Mouse (Mus musculus): ENCODE measurements around the gene Coro2a. TPM values are rescaled to one million over a fixed set of nuclear protein-coding genes. Genes with fewer than 3 reads are reported as not detected.
"Not testable (repeated sequence)": the region's sequence is repeated elsewhere in the genome, so short reads cannot be mapped to it uniquely, and the experiment has no call there.

Coro2a gene
- polyA plus RNA-seq, 1 experiment from 2014 or later = 10.8 TPM

DNA sequence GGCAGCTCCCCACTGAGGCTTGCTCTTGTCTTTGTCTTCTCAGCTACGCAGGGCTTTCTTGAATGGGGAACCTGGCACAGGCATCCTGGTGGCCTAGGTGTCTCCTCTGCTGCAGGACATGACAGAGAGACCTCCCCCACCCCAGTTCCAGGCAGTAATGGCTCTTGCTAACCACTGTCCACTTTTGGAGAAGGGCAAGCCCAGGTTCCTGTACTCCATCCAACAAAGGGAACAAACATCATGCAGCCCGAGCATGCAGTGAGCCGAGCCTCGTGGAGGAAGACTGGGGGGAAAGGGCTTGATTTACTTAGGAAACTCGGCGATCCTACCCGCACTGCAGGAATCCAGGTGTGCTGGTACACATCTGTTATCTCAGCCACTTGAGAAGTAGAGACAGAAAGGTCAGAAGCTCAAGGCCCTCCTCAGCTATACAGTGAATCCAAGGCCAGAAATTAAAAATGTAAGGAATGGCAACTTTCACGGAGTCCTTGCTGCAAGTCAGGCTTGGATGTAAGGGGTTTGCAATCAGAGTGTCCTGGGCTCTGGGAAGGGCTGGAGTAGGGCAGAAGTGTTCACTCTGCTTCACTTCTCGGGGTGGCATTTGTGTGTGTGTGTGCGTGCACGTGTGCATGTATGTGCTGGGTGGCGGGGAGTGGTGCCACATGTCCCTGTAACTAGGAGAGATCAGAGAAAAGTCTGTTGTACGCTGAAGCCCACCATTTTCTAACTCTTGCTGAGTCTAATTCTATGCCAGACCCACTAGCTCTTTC, 16.8 kb downstream of the Coro2a start:
- Histone ChIP-seq H3K27me3 (ENCODE audit: control insufficient read depth, insufficient read depth, low read length) (no peaks in the 10 kb centered on the region), H3K27ac (ENCODE audit: low read length) (no peak overlapping the region), H3K9me3 (ENCODE audit: control insufficient read depth, low read depth, low read length) (no peaks in the 10 kb centered on the region), H3K4me1 (ENCODE audit: control insufficient read depth, insufficient read depth, low read length) (no peaks in the 10 kb centered on the region), H3K36me3 (ENCODE audit: control insufficient read depth, insufficient read depth, low read length) (no peaks in the 10 kb centered on the region), H3K4me3 (ENCODE audit: low read depth, low read length) (no peak overlapping the region), H3K9ac (replicated peaks; ENCODE audit: low read depth, low read length) (no peak overlapping the region), H3K4me2 (replicated peaks; ENCODE audit: low read depth, low read length) (no peak overlapping the region)
- no peak for ATAC-seq (ENCODE audit: insufficient number of reproducible peaks, insufficient read depth, low FRiP score, low read depth)
- 70% methylated on average over 13 of the region's 13 CpGs for WGBS

DNA sequence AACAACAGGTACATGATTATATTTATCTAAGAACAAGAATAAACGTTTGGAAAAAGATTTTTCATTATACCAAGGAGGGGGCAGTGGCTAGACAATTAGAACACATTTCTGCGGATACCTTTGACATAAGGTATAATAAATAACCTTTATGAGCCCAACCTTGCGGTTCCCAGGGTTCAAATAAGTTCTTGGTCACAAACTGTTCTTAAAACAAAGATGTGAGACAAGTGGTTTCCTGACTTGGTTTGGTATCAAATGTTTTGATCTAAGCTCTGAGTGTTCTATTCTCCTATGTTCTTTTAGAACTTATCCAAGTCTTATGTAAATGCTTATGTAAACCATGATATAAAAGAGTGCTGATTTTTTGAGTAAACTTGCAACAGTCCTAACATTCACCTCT, 17.5 kb downstream of the Coro2a start:
- not testable (repeated sequence) for H3K4me2 ChIP-seq (replicated peaks; ENCODE audit: low read depth, low read length); H3K4me3 ChIP-seq (ENCODE audit: low read depth, low read length); H3K9me3 ChIP-seq (ENCODE audit: control insufficient read depth, low read depth, low read length); H3K27ac ChIP-seq (ENCODE audit: low read length); ATAC-seq (ENCODE audit: insufficient number of reproducible peaks, insufficient read depth, low FRiP score, low read depth); H3K4me1 ChIP-seq (ENCODE audit: control insufficient read depth, insufficient read depth, low read length); H3K9ac ChIP-seq (replicated peaks; ENCODE audit: low read depth, low read length); H3K27me3 ChIP-seq (ENCODE audit: control insufficient read depth, insufficient read depth, low read length); H3K36me3 ChIP-seq (ENCODE audit: control insufficient read depth, insufficient read depth, low read length)
- WGBS = 34% methylated on average over 3 of the region's 3 CpGs

DNA sequence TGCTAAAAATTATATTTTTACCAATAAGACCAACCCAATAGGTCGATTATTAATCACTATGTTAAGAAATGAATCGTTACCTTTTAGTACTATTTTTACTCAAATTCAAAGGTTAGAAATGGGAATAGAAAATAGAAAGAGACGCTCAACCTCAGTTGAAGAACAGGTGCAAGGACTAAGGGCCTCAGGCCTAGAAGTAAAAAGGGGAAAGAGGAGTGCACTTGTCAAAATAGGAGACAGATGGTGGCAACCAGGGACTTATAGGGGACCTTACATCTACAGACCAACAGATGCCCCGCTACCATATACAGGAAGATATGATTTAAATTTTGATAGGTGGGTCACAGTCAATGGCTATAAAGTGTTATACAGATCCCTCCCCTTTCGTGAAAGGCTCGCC, 17.9 kb downstream of the Coro2a start:
- H3K27ac ChIP-seq (ENCODE audit: low read length); H3K27me3 ChIP-seq (ENCODE audit: control insufficient read depth, insufficient read depth, low read length); H3K4me3 ChIP-seq (ENCODE audit: low read depth, low read length); H3K9me3 ChIP-seq (ENCODE audit: control insufficient read depth, low read depth, low read length); ATAC-seq (ENCODE audit: insufficient number of reproducible peaks, insufficient read depth, low FRiP score, low read depth); H3K36me3 ChIP-seq (ENCODE audit: control insufficient read depth, insufficient read depth, low read length); H3K4me1 ChIP-seq (ENCODE audit: control insufficient read depth, insufficient read depth, low read length); H3K9ac ChIP-seq (replicated peaks; ENCODE audit: low read depth, low read length); H3K4me2 ChIP-seq (replicated peaks; ENCODE audit: low read depth, low read length): not testable (repeated sequence)
- 73% methylated on average over 2 of the region's 6 CpGs for WGBS

DNA sequence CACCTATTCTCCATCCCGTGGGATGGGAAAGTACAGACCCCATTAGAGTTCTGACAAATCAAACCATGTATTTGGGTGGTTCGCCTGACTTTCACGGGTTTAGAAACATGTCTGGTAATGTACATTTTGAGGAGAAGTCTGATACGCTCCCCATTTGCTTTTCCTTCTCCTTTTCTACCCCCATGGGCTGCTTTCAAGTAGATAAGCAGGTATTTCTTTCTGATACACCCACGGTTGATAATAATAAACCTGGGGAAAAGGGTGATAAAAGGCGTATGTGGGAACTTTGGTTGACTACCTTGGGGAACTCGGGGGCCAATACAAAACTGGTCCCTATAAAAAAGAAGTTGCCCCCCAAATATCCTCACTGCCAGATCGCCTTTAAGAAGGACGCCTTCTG, 20.0 kb downstream of the Coro2a start:
- not testable (repeated sequence) for H3K9me3 ChIP-seq (ENCODE audit: control insufficient read depth, low read depth, low read length); H3K9ac ChIP-seq (replicated peaks; ENCODE audit: low read depth, low read length); H3K27me3 ChIP-seq (ENCODE audit: control insufficient read depth, insufficient read depth, low read length); H3K4me3 ChIP-seq (ENCODE audit: low read depth, low read length); H3K4me2 ChIP-seq (replicated peaks; ENCODE audit: low read depth, low read length); H3K4me1 ChIP-seq (ENCODE audit: control insufficient read depth, insufficient read depth, low read length); H3K27ac ChIP-seq (ENCODE audit: low read length); H3K36me3 ChIP-seq (ENCODE audit: control insufficient read depth, insufficient read depth, low read length); ATAC-seq (ENCODE audit: insufficient number of reproducible peaks, insufficient read depth, low FRiP score, low read depth)
- WGBS = 88% methylated on average over 9 of the region's 9 CpGs

DNA sequence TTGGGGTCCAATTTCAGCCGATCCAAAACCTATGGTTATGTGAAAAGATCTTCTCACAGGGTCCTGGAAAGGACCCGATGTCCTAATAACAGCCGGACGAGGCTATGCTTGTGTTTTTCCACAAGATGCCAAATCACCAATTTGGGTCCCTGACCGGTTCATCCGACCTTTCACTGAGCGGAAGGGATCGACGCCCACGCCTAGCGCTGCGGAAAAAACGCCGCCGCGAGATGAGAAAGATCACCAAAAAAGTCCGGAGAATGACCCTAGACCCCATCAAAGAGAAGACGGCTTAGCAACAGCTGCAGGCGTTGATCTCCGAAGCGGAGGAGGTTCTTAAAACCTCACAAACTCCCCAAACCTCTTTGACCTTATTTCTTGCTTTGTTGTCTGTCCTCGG, 20.4 kb downstream of the Coro2a start:
- not testable (repeated sequence) for H3K4me2 ChIP-seq (replicated peaks; ENCODE audit: low read depth, low read length); H3K36me3 ChIP-seq (ENCODE audit: control insufficient read depth, insufficient read depth, low read length); H3K27ac ChIP-seq (ENCODE audit: low read length); H3K4me1 ChIP-seq (ENCODE audit: control insufficient read depth, insufficient read depth, low read length); ATAC-seq (ENCODE audit: insufficient number of reproducible peaks, insufficient read depth, low FRiP score, low read depth); H3K9ac ChIP-seq (replicated peaks; ENCODE audit: low read depth, low read length); H3K27me3 ChIP-seq (ENCODE audit: control insufficient read depth, insufficient read depth, low read length); H3K4me3 ChIP-seq (ENCODE audit: low read depth, low read length); H3K9me3 ChIP-seq (ENCODE audit: control insufficient read depth, low read depth, low read length)
- WGBS = 94% methylated on average over 22 of the region's 22 CpGs

DNA sequence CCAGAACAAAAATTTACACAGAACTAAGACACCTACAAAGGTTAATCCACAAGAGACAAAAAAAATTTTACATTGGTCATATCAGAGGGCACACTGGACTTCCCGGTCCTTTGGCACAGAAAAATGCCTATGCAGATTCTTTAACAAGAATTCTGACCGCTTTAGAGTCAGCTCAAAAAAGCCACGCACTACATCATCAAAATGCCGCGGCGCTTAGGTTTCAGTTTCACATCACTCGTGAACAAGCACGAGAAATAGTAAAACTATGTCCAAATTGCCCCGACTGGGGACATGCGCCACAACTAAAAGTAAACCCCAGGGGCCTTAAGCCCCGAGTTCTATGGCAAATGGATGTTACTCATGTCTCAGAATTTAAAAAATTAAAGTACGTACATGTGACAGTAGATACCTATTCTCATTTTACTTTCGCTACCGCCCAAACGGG, 21.2 kb downstream of the Coro2a start:
- WGBS = 92% methylated on average over 15 of the region's 15 CpGs
- not testable (repeated sequence) for H3K36me3 ChIP-seq (ENCODE audit: control insufficient read depth, insufficient read depth, low read length); ATAC-seq (ENCODE audit: insufficient number of reproducible peaks, insufficient read depth, low FRiP score, low read depth); H3K9me3 ChIP-seq (ENCODE audit: control insufficient read depth, low read depth, low read length); H3K4me1 ChIP-seq (ENCODE audit: control insufficient read depth, insufficient read depth, low read length); H3K27ac ChIP-seq (ENCODE audit: low read length); H3K27me3 ChIP-seq (ENCODE audit: control insufficient read depth, insufficient read depth, low read length); H3K4me2 ChIP-seq (replicated peaks; ENCODE audit: low read depth, low read length); H3K4me3 ChIP-seq (ENCODE audit: low read depth, low read length); H3K9ac ChIP-seq (replicated peaks; ENCODE audit: low read depth, low read length)

DNA sequence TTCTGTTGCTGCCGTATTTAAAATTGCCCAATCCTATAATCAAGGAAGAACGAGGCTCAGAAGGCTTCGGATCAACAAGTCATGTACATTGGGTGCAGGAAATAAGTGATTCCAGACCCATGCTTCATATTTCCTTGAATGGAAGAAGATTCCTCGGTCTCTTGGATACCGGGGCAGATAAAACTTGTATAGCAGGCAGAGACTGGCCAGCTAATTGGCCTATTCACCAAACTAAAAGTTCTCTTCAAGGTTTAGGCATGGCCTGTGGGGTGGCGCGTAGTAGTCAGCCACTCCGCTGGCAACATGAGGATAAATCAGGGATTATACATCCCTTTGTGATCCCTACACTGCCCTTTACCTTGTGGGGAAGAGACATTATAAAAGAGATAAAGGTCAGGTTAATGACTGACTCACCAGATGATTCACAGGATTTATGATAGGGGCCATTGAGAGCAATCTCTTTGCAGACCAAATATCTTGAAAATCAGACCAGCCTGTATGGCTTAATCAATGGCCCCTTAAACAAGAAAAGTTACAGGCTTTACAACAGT, 23.1 kb downstream of the Coro2a start:
- 92% methylated on average over 8 of the region's 8 CpGs for WGBS
- not testable (repeated sequence) for H3K4me1 ChIP-seq (ENCODE audit: control insufficient read depth, insufficient read depth, low read length); H3K9me3 ChIP-seq (ENCODE audit: control insufficient read depth, low read depth, low read length); H3K27ac ChIP-seq (ENCODE audit: low read length); H3K27me3 ChIP-seq (ENCODE audit: control insufficient read depth, insufficient read depth, low read length); H3K36me3 ChIP-seq (ENCODE audit: control insufficient read depth, insufficient read depth, low read length); H3K9ac ChIP-seq (replicated peaks; ENCODE audit: low read depth, low read length); H3K4me2 ChIP-seq (replicated peaks; ENCODE audit: low read depth, low read length); H3K4me3 ChIP-seq (ENCODE audit: low read depth, low read length); ATAC-seq (ENCODE audit: insufficient number of reproducible peaks, insufficient read depth, low FRiP score, low read depth)

DNA sequence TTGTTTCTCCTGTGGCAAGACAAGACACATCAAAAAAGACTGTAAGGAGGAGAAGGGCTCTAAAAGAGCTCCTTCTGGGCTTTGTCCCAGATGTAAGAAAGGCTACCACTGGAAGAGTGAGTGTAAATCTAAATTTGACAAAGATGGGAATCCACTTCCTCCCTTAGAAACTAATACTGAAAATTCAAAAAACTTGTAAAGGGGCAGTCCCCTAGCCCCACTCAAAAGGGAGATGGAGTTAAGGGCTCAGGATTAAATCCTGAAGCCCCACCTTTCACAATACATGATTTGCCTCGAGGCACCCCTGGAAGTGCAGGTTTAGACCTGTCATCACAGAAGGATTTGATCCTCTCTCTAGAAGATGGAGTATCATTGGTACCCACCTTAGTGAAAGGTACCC, 23.8 kb downstream of the Coro2a start:
- no peaks in the 10 kb centered on the region for H3K36me3 ChIP-seq (ENCODE audit: control insufficient read depth, insufficient read depth, low read length)
- H3K4me1 ChIP-seq (ENCODE audit: control insufficient read depth, insufficient read depth, low read length) = no peaks in the 10 kb centered on the region
- H3K4me3 ChIP-seq (ENCODE audit: low read depth, low read length) = no peak overlapping the region
- H3K9me3 ChIP-seq (ENCODE audit: control insufficient read depth, low read depth, low read length) = no peaks in the 10 kb centered on the region
- H3K27me3 ChIP-seq (ENCODE audit: control insufficient read depth, insufficient read depth, low read length) = no peaks in the 10 kb centered on the region
- no peak for ATAC-seq (ENCODE audit: insufficient number of reproducible peaks, insufficient read depth, low FRiP score, low read depth)
- H3K9ac ChIP-seq (replicated peaks; ENCODE audit: low read depth, low read length) = no peak overlapping the region
- 49% methylated on average over 1 of the region's 1 CpGs for WGBS
- no peak overlapping the region for H3K4me2 ChIP-seq (replicated peaks; ENCODE audit: low read depth, low read length)
- no peak overlapping the region for H3K27ac ChIP-seq (ENCODE audit: low read length)

Measured in stomach, embryonic 14.5 days (tissue).